Mouse (Mus musculus) CH12.LX (cell line): ENCODE results near the gene Vac14. TPM values are rescaled to one million over a fixed set of nuclear protein-coding genes. Genes with fewer than 3 reads are reported as not detected.

Experiments
- DNase-seq: peaks from one replicate; pipeline ENCODE4 v3.0.0-alpha.2; 2013; ENCODE audit errors: extremely low read depth
- H3K27ac ChIP-seq: 2 replicates; pipeline ENCODE4 v1.5.1; 2012; ENCODE audit warnings: low read depth, mild to moderate bottlenecking, control low read depth, moderate library complexity; ENCODE audit not compliant: insufficient read depth
- H3K27me3 ChIP-seq: replicated peaks from 2 replicates; pipeline ENCODE3; 2012; ENCODE audit warnings: inconsistent platforms
- H3K36me3 ChIP-seq, 2 experiments: replicated peaks in 1 of 2; 2 replicates each; pipeline versions ENCODE3 to v1.6.1; 2012; ENCODE audit warnings: inconsistent platforms in 1 of 2, low read length in 1 of 2, mild to moderate bottlenecking in 1 of 2, mixed read lengths in 1 of 2, moderate library complexity in 1 of 2; ENCODE audit not compliant: control insufficient read depth in 1 of 2, insufficient read depth in 1 of 2
- H3K4me1 ChIP-seq, 2 experiments: 2 replicates each; pipeline ENCODE4 v1.6.1; 2012; ENCODE audit warnings: inconsistent platforms in 1 of 2, moderate library complexity in 1 of 2; ENCODE audit not compliant: insufficient read depth in 2 of 2, control insufficient read depth in 1 of 2
- H3K4me2 ChIP-seq: 2 replicates; pipeline ENCODE4 v1.6.1; 2012; ENCODE audit warnings: low read depth, mild to moderate bottlenecking, control low read depth; ENCODE audit not compliant: poor library complexity, insufficient read depth, severe bottlenecking
- H3K4me3 ChIP-seq, 3 experiments: fragments of 150-350 bp in 1 of 3; sonication (generic) in 1 of 3; replicated peaks in 1 of 3; 2 replicates each; pipeline versions ENCODE3 to v1.5.1; 2011 to 2012; ENCODE audit warnings: low read depth in 2 of 3, low read length in 2 of 3, mild to moderate bottlenecking in 2 of 3, moderate library complexity in 2 of 3, control low read depth in 1 of 3, improper control_type of control experiment in 1 of 3, inconsistent platforms in 1 of 3, mixed read lengths in 1 of 3; ENCODE audit not compliant: poor library complexity in 1 of 3
- H3K79me2 ChIP-seq: replicated peaks from 2 replicates; pipeline ENCODE4 v1.6.1; 2012; ENCODE audit warnings: mild to moderate bottlenecking, moderate library complexity; ENCODE audit not compliant: control insufficient read depth, poor library complexity, insufficient read depth, severe bottlenecking; ENCODE audit errors: extremely low read depth
- H3K9ac ChIP-seq: 2 replicates; pipeline ENCODE4 v1.6.1; 2012; ENCODE audit warnings: low read depth, mild to moderate bottlenecking, control low read depth, moderate library complexity; ENCODE audit not compliant: insufficient read depth
- H3K9me3 ChIP-seq: replicated peaks from 2 replicates; pipeline ENCODE3; 2012; ENCODE audit warnings: low read length, inconsistent platforms, mixed read lengths
- BHLHE40 ChIP-seq: IDR thresholded peaks from 2 replicates; pipeline ENCODE4 v1.6.1; 2011; ENCODE audit warnings: mild to moderate bottlenecking, low read depth, low read length, improper control_type of control experiment
- E2F4 ChIP-seq: IDR thresholded peaks from 2 replicates; pipeline ENCODE4 v1.6.1; 2011; ENCODE audit warnings: low read depth, low read length, improper control_type of control experiment; ENCODE audit not compliant: insufficient replicate concordance
- ELF1 ChIP-seq: IDR thresholded peaks from 2 replicates; pipeline ENCODE4 v1.6.1; 2014; ENCODE audit warnings: low read depth, mild to moderate bottlenecking, inconsistent platforms, low read length, improper control_type of control experiment
- EP300 ChIP-seq: IDR thresholded peaks from 2 replicates; pipeline ENCODE4 v1.6.1; 2011; ENCODE audit warnings: low read length, improper control_type of control experiment
- IRF4 ChIP-seq: IDR thresholded peaks from 2 replicates; pipeline ENCODE4 v1.6.1; 2014; ENCODE audit warnings: low read depth, mild to moderate bottlenecking, inconsistent platforms, low read length, improper control_type of control experiment
- JUN ChIP-seq: IDR thresholded peaks from 2 replicates; pipeline ENCODE4 v1.6.1; 2011; ENCODE audit warnings: low read depth, mild to moderate bottlenecking, low read length, improper control_type of control experiment, moderate library complexity; ENCODE audit not compliant: insufficient read depth
- JUND ChIP-seq: conservative IDR thresholded peaks from 2 replicates; pipeline ENCODE4 v1.6.1; 2011; ENCODE audit warnings: low read depth, low read length, improper control_type of control experiment
- KAT2A ChIP-seq: IDR thresholded peaks from 2 replicates; pipeline ENCODE4 v1.6.1; 2012; ENCODE audit warnings: low read length, improper control_type of control experiment, inconsistent platforms; ENCODE audit not compliant: insufficient replicate concordance
- MAZ ChIP-seq: IDR thresholded peaks from 2 replicates; pipeline ENCODE4 v1.6.1; 2012; ENCODE audit warnings: low read depth, mild to moderate bottlenecking, inconsistent platforms, low read length, improper control_type of control experiment, moderate library complexity
- MEF2A ChIP-seq: IDR thresholded peaks from 2 replicates; pipeline ENCODE4 v1.6.1; 2014; ENCODE audit warnings: low read depth, mild to moderate bottlenecking, inconsistent platforms, low read length, improper control_type of control experiment, borderline replicate concordance
- MYC ChIP-seq: IDR thresholded peaks from 2 replicates; pipeline ENCODE4 v1.6.1; 2011; ENCODE audit warnings: low read depth, mild to moderate bottlenecking, improper control_type of control experiment, low read length
- NELFE ChIP-seq: IDR thresholded peaks from 2 replicates; pipeline ENCODE4 v1.6.1; 2011; ENCODE audit warnings: low read depth, low read length, improper control_type of control experiment
- PAX5 ChIP-seq: IDR thresholded peaks from 2 replicates; pipeline ENCODE4 v1.6.1; 2012; ENCODE audit warnings: low read length, inconsistent platforms, mixed read lengths
- SMC3 ChIP-seq: IDR thresholded peaks from 2 replicates; pipeline ENCODE4 v1.6.1; 2011; ENCODE audit warnings: low read depth, low read length, improper control_type of control experiment
- TBP ChIP-seq: conservative IDR thresholded peaks from 2 replicates; pipeline ENCODE4 v1.6.1; 2011; ENCODE audit warnings: low read depth, low read length, improper control_type of control experiment
- TCF12 ChIP-seq: IDR thresholded peaks from 2 replicates; pipeline ENCODE4 v1.6.1; 2014; ENCODE audit warnings: low read depth, mild to moderate bottlenecking, inconsistent platforms, low read length, improper control_type of control experiment
- USF1 ChIP-seq: IDR thresholded peaks from 2 replicates; pipeline ENCODE4 v1.6.1; 2014; ENCODE audit warnings: low read depth, mild to moderate bottlenecking, inconsistent platforms, low read length, improper control_type of control experiment
- ZMIZ1 ChIP-seq: IDR thresholded peaks from 2 replicates; pipeline ENCODE4 v1.6.1; 2012; ENCODE audit warnings: low read depth, mild to moderate bottlenecking, inconsistent platforms, low read length, improper control_type of control experiment
- dilution Hi-C: fragments of 300-500 bp; cut with MboI; formaldehyde crosslinking; loops from 2 replicates; pipeline ENCODE4 v1.14.3; 2020; ENCODE audit warnings: low sequenced_read_pairs; ENCODE audit not compliant: extremely low pct_unique_long_range_greater_than_20kb, extremely low pct_ligation_motif_present
- in situ Hi-C: fragments of 300-500 bp; cut with MboI; formaldehyde crosslinking; loops from 3 replicates; pipeline ENCODE4 v1.14.3; 2019; ENCODE audit warnings: low sequenced_read_pairs, low pct_ligation_motif_present, low pct_unique_long_range_greater_than_20kb, mixed read lengths
- polyA plus RNA-seq: library from polyadenylated mRNA; unstranded; fragments of >175 nt; gene quantifications from 2 replicates; pipeline ENCODE4 v1.2.1, GENCODE M21; 2012; ENCODE audit warnings: low read depth; ENCODE audit not compliant: insufficient read length
- total RNA-seq, 2 experiments: library from RNA; depleted of rRNA; stranded (reverse); fragments of 300-350 nt in 1 of 2; fragments of >200 nt in 1 of 2; gene quantifications; 2 replicates each; pipeline ENCODE4 v1.2.3; 2012 to 2014

The Vac14 gene
- total and polyA plus RNA-seq, 3 experiments = 20.9 to 73.8 (median 28.2) TPM

DNA sequence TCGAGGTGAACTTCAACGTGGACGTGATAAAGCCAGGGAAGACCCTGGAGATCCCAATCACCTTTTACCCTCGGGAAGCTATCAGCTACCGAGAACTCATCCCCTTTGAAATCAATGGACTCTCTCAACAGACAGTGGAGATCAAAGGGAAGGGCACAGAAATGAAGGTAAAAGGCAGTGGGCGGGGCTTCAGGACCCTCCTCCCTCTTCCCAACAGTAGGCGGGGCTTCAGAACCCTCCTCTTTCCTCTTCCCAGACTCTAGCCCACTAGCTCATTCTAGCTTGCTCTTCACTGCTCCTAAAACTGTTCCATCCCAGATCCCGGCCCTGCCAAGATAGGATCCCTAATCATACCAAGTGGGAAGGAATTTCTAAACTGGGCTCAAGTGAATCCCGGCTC lies 25.7 kb upstream of the Vac14 start:
- Histone ChIP-seq H3K36me3 (peaks cover 14 to 59% of the 10 kb centered on the region in 2 experiments), H3K4me1 (peaks cover 7 to 10% of the 10 kb centered on the region in 2 experiments; a peak in 3 of 4 replicates), H3K4me2 (no peak overlapping the region), H3K4me3 (no peak overlapping the region), H3K9me3 (no peaks in the 10 kb centered on the region), H3K79me2 (no peaks in the 10 kb centered on the region), H3K27me3 (no peaks in the 10 kb centered on the region), H3K27ac (no peak overlapping the region), H3K9ac (no peak overlapping the region)
- DNase-seq = no peak
- dilution Hi-C loops (no loop called here), in situ Hi-C loops (no loop called here)
- no peak for TF ChIP-seq KAT2A
- TF ChIP-seq JUN = no peak
- TF ChIP-seq USF1 = no peak
- no peak for TF ChIP-seq PAX5
- TF ChIP-seq SMC3 = no peak
- TF ChIP-seq TBP = no peak
- no peak for TF ChIP-seq EP300
- TF ChIP-seq E2F4 = no peak
- no peak for TF ChIP-seq MAZ
- TF ChIP-seq ZMIZ1 = no peak

DNA sequence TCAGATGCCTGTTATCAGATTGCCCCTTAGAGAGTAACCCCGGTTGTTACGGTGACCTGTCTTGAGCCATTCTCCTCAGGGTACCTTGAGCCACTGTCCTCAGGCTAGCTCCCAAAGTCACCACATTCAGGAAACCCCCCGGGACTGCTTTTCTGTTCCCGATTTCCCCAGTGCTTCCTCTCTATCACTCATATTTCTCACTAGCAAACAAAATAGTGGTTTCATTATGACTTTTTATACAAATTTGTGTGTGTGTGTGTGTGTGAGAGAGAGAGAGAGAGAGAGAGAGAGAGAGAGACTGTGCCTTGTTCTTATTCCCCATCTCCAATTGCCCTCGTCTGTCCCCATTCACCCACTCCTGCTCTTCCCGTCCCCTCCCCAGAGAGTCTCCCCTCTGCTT lies 24.2 kb upstream of the Vac14 start:
- TF ChIP-seq IRF4 (peak; percentile 89), EP300 (peak; percentile 58), NELFE (no peak), TCF12 (0 out of 2 replicates have a peak, but pooled peaks have one; percentile 24), ELF1 (peak; percentile 25; the same call in 1 of the 2 replicates), MYC (no peak), JUND (peak; percentile 59; the same call in 1 of the 2 replicates), MAZ (no peak), BHLHE40 (peak; percentile 37), MEF2A (no peak)
- dilution Hi-C loops = no loop called here
- Histone ChIP-seq H3K4me2 (no peak overlapping the region), H3K4me3 (no peak overlapping the region), H3K27ac (no peak overlapping the region), H3K9me3 (no peaks in the 10 kb centered on the region), H3K4me1 (peaks cover 7 to 10% of the 10 kb centered on the region in 2 experiments; a peak in 3 of 4 replicates), H3K27me3 (no peaks in the 10 kb centered on the region), H3K79me2 (no peaks in the 10 kb centered on the region), H3K36me3 (peaks cover 14 to 65% of the 10 kb centered on the region in 2 experiments), H3K9ac (no peak overlapping the region)
- in situ Hi-C loops = no loop called here
- no peak for DNase-seq
